Mouse (Mus musculus) CH12.LX (cell line): ENCODE measurements at regions not wholly inside any gene's neighbourhood (a gene's known extent, or its start where the extent isn't known, plus 50 kb on each side); places are given as distances from the start of the nearest gene placed in this dataset.

Experiments
- DNase-seq: peaks from one replicate; pipeline ENCODE4 v3.0.0-alpha.2; 2013; ENCODE audit errors: extremely low read depth
- H3K27ac ChIP-seq: 2 replicates; pipeline ENCODE4 v1.5.1; 2012; ENCODE audit warnings: low read depth, mild to moderate bottlenecking, control low read depth, moderate library complexity; ENCODE audit not compliant: insufficient read depth
- H3K27me3 ChIP-seq: replicated peaks from 2 replicates; pipeline ENCODE3; 2012; ENCODE audit warnings: inconsistent platforms
- H3K36me3 ChIP-seq, 2 experiments: replicated peaks in 1 of 2; 2 replicates each; pipeline versions ENCODE3 to v1.6.1; 2012; ENCODE audit warnings: inconsistent platforms in 1 of 2, low read length in 1 of 2, mild to moderate bottlenecking in 1 of 2, mixed read lengths in 1 of 2, moderate library complexity in 1 of 2; ENCODE audit not compliant: control insufficient read depth in 1 of 2, insufficient read depth in 1 of 2
- H3K4me1 ChIP-seq, 2 experiments: 2 replicates each; pipeline ENCODE4 v1.6.1; 2012; ENCODE audit warnings: inconsistent platforms in 1 of 2, moderate library complexity in 1 of 2; ENCODE audit not compliant: insufficient read depth in 2 of 2, control insufficient read depth in 1 of 2
- H3K4me2 ChIP-seq: 2 replicates; pipeline ENCODE4 v1.6.1; 2012; ENCODE audit warnings: low read depth, mild to moderate bottlenecking, control low read depth; ENCODE audit not compliant: poor library complexity, insufficient read depth, severe bottlenecking
- H3K4me3 ChIP-seq, 3 experiments: fragments of 150-350 bp in 1 of 3; sonication (generic) in 1 of 3; replicated peaks in 1 of 3; 2 replicates each; pipeline versions ENCODE3 to v1.5.1; 2011 to 2012; ENCODE audit warnings: low read depth in 2 of 3, low read length in 2 of 3, mild to moderate bottlenecking in 2 of 3, moderate library complexity in 2 of 3, control low read depth in 1 of 3, improper control_type of control experiment in 1 of 3, inconsistent platforms in 1 of 3, mixed read lengths in 1 of 3; ENCODE audit not compliant: poor library complexity in 1 of 3
- H3K79me2 ChIP-seq: replicated peaks from 2 replicates; pipeline ENCODE4 v1.6.1; 2012; ENCODE audit warnings: mild to moderate bottlenecking, moderate library complexity; ENCODE audit not compliant: control insufficient read depth, poor library complexity, insufficient read depth, severe bottlenecking; ENCODE audit errors: extremely low read depth
- H3K9ac ChIP-seq: 2 replicates; pipeline ENCODE4 v1.6.1; 2012; ENCODE audit warnings: low read depth, mild to moderate bottlenecking, control low read depth, moderate library complexity; ENCODE audit not compliant: insufficient read depth
- H3K9me3 ChIP-seq: replicated peaks from 2 replicates; pipeline ENCODE3; 2012; ENCODE audit warnings: low read length, inconsistent platforms, mixed read lengths
- BHLHE40 ChIP-seq: IDR thresholded peaks from 2 replicates; pipeline ENCODE4 v1.6.1; 2011; ENCODE audit warnings: mild to moderate bottlenecking, low read depth, low read length, improper control_type of control experiment
- CTCF ChIP-seq, 2 experiments: IDR thresholded peaks in 1 of 2; conservative IDR thresholded peaks in 1 of 2; 2 replicates each; pipeline ENCODE4 v1.5.1; 2011 to 2012; ENCODE audit warnings: low read depth in 2 of 2, low read length in 2 of 2, improper control_type of control experiment in 1 of 2, inconsistent platforms in 1 of 2, mild to moderate bottlenecking in 1 of 2, moderate library complexity in 1 of 2
- E2F4 ChIP-seq: IDR thresholded peaks from 2 replicates; pipeline ENCODE4 v1.6.1; 2011; ENCODE audit warnings: low read depth, low read length, improper control_type of control experiment; ENCODE audit not compliant: insufficient replicate concordance
- ETS1 ChIP-seq: conservative IDR thresholded peaks from 2 replicates; pipeline ENCODE4 v1.6.1; 2012; ENCODE audit warnings: low read depth, mild to moderate bottlenecking, inconsistent platforms, low read length, improper control_type of control experiment, moderate library complexity
- GABPA ChIP-seq: IDR thresholded peaks from 2 replicates; pipeline ENCODE4 v1.6.1; 2012; ENCODE audit warnings: low read depth, low read length, improper control_type of control experiment, inconsistent platforms; ENCODE audit not compliant: insufficient replicate concordance
- KAT2A ChIP-seq: IDR thresholded peaks from 2 replicates; pipeline ENCODE4 v1.6.1; 2012; ENCODE audit warnings: low read length, improper control_type of control experiment, inconsistent platforms; ENCODE audit not compliant: insufficient replicate concordance
- MAFK ChIP-seq: IDR thresholded peaks from 2 replicates; pipeline ENCODE4 v1.6.1; 2011; ENCODE audit warnings: low read length, improper control_type of control experiment; ENCODE audit not compliant: insufficient replicate concordance
- MAZ ChIP-seq: IDR thresholded peaks from 2 replicates; pipeline ENCODE4 v1.6.1; 2012; ENCODE audit warnings: low read depth, mild to moderate bottlenecking, inconsistent platforms, low read length, improper control_type of control experiment, moderate library complexity
- MEF2A ChIP-seq: IDR thresholded peaks from 2 replicates; pipeline ENCODE4 v1.6.1; 2014; ENCODE audit warnings: low read depth, mild to moderate bottlenecking, inconsistent platforms, low read length, improper control_type of control experiment, borderline replicate concordance
- MXI1 ChIP-seq: IDR thresholded peaks from 2 replicates; pipeline ENCODE4 v1.6.1; 2011; ENCODE audit warnings: mild to moderate bottlenecking, low read depth, low read length, improper control_type of control experiment
- NELFE ChIP-seq: IDR thresholded peaks from 2 replicates; pipeline ENCODE4 v1.6.1; 2011; ENCODE audit warnings: low read depth, low read length, improper control_type of control experiment
- PAX5 ChIP-seq: IDR thresholded peaks from 2 replicates; pipeline ENCODE4 v1.6.1; 2012; ENCODE audit warnings: low read length, inconsistent platforms, mixed read lengths
- POLR2AphosphoS2 ChIP-seq: IDR thresholded peaks from 2 replicates; pipeline ENCODE4 v1.6.1; 2011; ENCODE audit warnings: low read depth, low read length, improper control_type of control experiment
- RAD21 ChIP-seq: IDR thresholded peaks from 2 replicates; pipeline ENCODE4 v1.6.1; 2011; ENCODE audit warnings: low read depth, mild to moderate bottlenecking, low read length, improper control_type of control experiment, moderate library complexity
- RCOR1 ChIP-seq: conservative IDR thresholded peaks from 2 replicates; pipeline ENCODE4 v1.6.1; 2012; ENCODE audit warnings: low read depth, mild to moderate bottlenecking, inconsistent platforms, low read length, improper control_type of control experiment
- TBP ChIP-seq: conservative IDR thresholded peaks from 2 replicates; pipeline ENCODE4 v1.6.1; 2011; ENCODE audit warnings: low read depth, low read length, improper control_type of control experiment
- TCF12 ChIP-seq: IDR thresholded peaks from 2 replicates; pipeline ENCODE4 v1.6.1; 2014; ENCODE audit warnings: low read depth, mild to moderate bottlenecking, inconsistent platforms, low read length, improper control_type of control experiment
- UBTF ChIP-seq: IDR thresholded peaks from 2 replicates; pipeline ENCODE4 v1.6.1; 2012; ENCODE audit warnings: low read depth, mild to moderate bottlenecking, inconsistent platforms, low read length, improper control_type of control experiment, moderate library complexity
- ZC3H11A ChIP-seq: IDR thresholded peaks from 2 replicates; pipeline ENCODE4 v1.6.1; 2012; ENCODE audit warnings: low read depth, mild to moderate bottlenecking, inconsistent platforms, low read length, improper control_type of control experiment
- ZMIZ1 ChIP-seq: IDR thresholded peaks from 2 replicates; pipeline ENCODE4 v1.6.1; 2012; ENCODE audit warnings: low read depth, mild to moderate bottlenecking, inconsistent platforms, low read length, improper control_type of control experiment
- ZNF384 ChIP-seq: IDR thresholded peaks from 2 replicates; pipeline ENCODE4 v1.6.1; 2012; ENCODE audit warnings: low read depth, low read length, improper control_type of control experiment, inconsistent platforms
- dilution Hi-C: fragments of 300-500 bp; cut with MboI; formaldehyde crosslinking; loops from 2 replicates; pipeline ENCODE4 v1.14.3; 2020; ENCODE audit warnings: low sequenced_read_pairs; ENCODE audit not compliant: extremely low pct_unique_long_range_greater_than_20kb, extremely low pct_ligation_motif_present
- in situ Hi-C: fragments of 300-500 bp; cut with MboI; formaldehyde crosslinking; loops from 3 replicates; pipeline ENCODE4 v1.14.3; 2019; ENCODE audit warnings: low sequenced_read_pairs, low pct_ligation_motif_present, low pct_unique_long_range_greater_than_20kb, mixed read lengths

GRCm38 (mm10) chr2:11034178-11034577 is 137.7 kb upstream of the Prkcq start:
- no peak for DNase-seq
- dilution Hi-C loops, result no loop called here
- H3K4me2 ChIP-seq, result no peak overlapping the region
- H3K4me1 ChIP-seq, result no peaks in the 10 kb centered on the region
- no peaks in the 10 kb centered on the region for H3K36me3 ChIP-seq
- in situ Hi-C loops, result no loop called here
- H3K9ac ChIP-seq, result no peak overlapping the region
- H3K4me3 ChIP-seq, result no peak overlapping the region
- H3K9me3 ChIP-seq, result no peaks in the 10 kb centered on the region
- H3K27ac ChIP-seq, result no peak overlapping the region
- no peaks in the 10 kb centered on the region for H3K79me2 ChIP-seq
- H3K27me3 ChIP-seq, result no peaks in the 10 kb centered on the region
- TF ChIP-seq MEF2A (no peak), PAX5 (no peak), MAZ (no peak), NELFE (no peak), ETS1 (no peak), UBTF (no peak), TCF12 (no peak), RAD21 (no peak), MAFK (no peak), MXI1 (no peak), RCOR1 (no peak), E2F4 (no peak), GABPA (no peak), ZMIZ1 (no peak), CTCF (conservative IDR thresholded peaks at IDR 0.05 in 1 of 2, IDR thresholded peaks at IDR 0.05 in 1 of 2; ENCODE audit: low read depth in 2 of 2, low read length in 2 of 2) (no peak), ZC3H11A (no peak), POLR2AphosphoS2 (no peak), KAT2A (no peak), BHLHE40 (no peak), ZNF384 (no peak)

- Histone ChIP-seq H3K9ac (no peak overlapping the region), H3K27ac (no peak overlapping the region), H3K79me2 (no peaks in the 10 kb centered on the region), H3K4me3 (no peak overlapping the region), H3K4me1 (no peaks in the 10 kb centered on the region), H3K27me3 (no peaks in the 10 kb centered on the region), H3K4me2 (no peak overlapping the region), H3K9me3 (no peaks in the 10 kb centered on the region), H3K36me3 (no peaks in the 10 kb centered on the region)
- dilution Hi-C loops, result no loop called here
- no peak for TF ChIP-seq PAX5
- no peak for TF ChIP-seq TBP
- no peak for TF ChIP-seq NELFE
- TF ChIP-seq ETS1, result no peak
- no peak for TF ChIP-seq CTCF (conservative IDR thresholded peaks at IDR 0.05 in 1 of 2, IDR thresholded peaks at IDR 0.05 in 1 of 2; ENCODE audit: low read depth in 2 of 2, low read length in 2 of 2)
- TF ChIP-seq MAZ, result no peak
- no peak for TF ChIP-seq TCF12
- no peak for DNase-seq
- in situ Hi-C loops, result no loop called here
These were observed 134.6 kb upstream of the Prkcq start for GRCm38 (mm10) chr2:11037343-11037742.
